Mouse (Mus musculus): Measurements from ENCODE around the gene Gramd4.

DNA sequence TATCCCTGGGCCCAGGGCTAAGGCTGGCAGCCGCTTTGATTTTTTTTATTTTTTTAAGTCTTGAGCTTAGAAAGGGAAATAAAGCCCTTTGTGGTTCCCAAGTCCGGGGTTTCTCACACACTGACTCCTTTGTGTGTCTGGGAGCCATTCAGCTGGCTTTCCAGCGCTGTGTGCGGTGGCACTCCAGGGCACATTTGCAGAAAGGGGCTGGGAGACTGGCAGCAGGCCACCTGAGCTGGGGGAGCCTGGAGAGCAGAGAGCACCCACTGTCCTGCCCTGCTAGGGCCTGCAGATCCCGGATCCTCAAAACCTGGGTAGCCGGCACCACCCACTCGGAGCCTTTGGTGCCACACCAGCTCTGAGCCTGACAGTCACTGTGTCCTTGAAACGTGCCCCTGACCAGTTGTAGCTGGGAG lies 28.8 kb downstream of the Gramd4 start:
- TF ChIP-seq TAL1 (IDR thresholded peaks at IDR 0.05; ENCODE audit: low read length) = no peak
- no peak for TF ChIP-seq GATA1 (IDR thresholded peaks at IDR 0.05; ENCODE audit: low read length)
